Comparison of ENCODE assay signal across 11 mouse cellular contexts in genomic region chr12:76895777-76896176, GRCm38 (mm10).
A peak's percentile ranks its signal among the peaks of the same experiment; 100 is the strongest.
DNase-seq lines count a peak whose midpoint lies in the region; ATAC-seq and TF ChIP-seq lines count a peak whose summit lies in the region.
"Had no signal": no experiment of that assay in that cellular context is flagged by ENCODE, and none has a peak within 500 bp of the region (broad histone marks: within the 10 kb centered on the region; RNA-seq: fewer than 3 reads in every experiment).

No protein-coding gene starts in this region.

- whole genome bisulfite sequencing in cerebellum, adult 2 months, result 9% methylated on average over 7 of the region's 7 CpGs
- 22% methylated on average over 7 of the region's 7 CpGs for WGBS in forebrain, embryonic 16.5 days

- no peak for DNase-seq in gastrocnemius, adult 2 months
- DNase-seq in gastrocnemius, postnatal 36 days, result no peak
- DNase-seq in cerebellum, adult 2 months, result peak; percentile 77 to 90
- peak; percentile 21 for DNase-seq in mesoderm, embryonic 11.5 days (ENCODE audit: low read depth, low spot score)
- no peak for DNase-seq in kidney, postnatal 4 days
- no peak for DNase-seq in layer of hippocampus, adult 9-11 months
- no peak for DNase-seq in adrenal gland, adult 2 months
- DNase-seq: liver, embryonic 13.5 days; spleen, adult 18-20 months had no signal

- peaks cover 31% of the 10 kb centered on the region for H3K4me1 ChIP-seq in cerebellum, adult 2 months (ENCODE audit: control insufficient read depth, insufficient read depth, low read length)
- H3K4me1 ChIP-seq in forebrain, embryonic 16.5 days (replicated peaks; ENCODE audit: control insufficient read depth, insufficient read depth, low read length), result peaks cover 6% of the 10 kb centered on the region; the same call in 1 of the 2 replicates

- no peak overlapping the region for H3K9ac ChIP-seq in forebrain, embryonic 16.5 days (replicated peaks; ENCODE audit: low read depth, low read length)
- H3K9ac ChIP-seq: kidney, embryonic 15.5 days; liver, embryonic 13.5 days had no signal

- intact Hi-C loops in gastrocnemius, adult 2 months (cut with DNase I), result no loop called here
- intact Hi-C loops in gastrocnemius, postnatal 36 days (cut with DNase I), result no loop called here

- no peaks in the 10 kb centered on the region for H3K27me3 ChIP-seq in cerebellum, adult 2 months (ENCODE audit: control insufficient read depth, insufficient read depth, low read length)
- no peaks in the 10 kb centered on the region for H3K27me3 ChIP-seq in forebrain, embryonic 16.5 days (replicated peaks; ENCODE audit: control insufficient read depth, insufficient read depth, low read length)
- H3K27me3 ChIP-seq: kidney, embryonic 15.5 days; liver, embryonic 13.5 days had no signal

- peaks cover 1% of the 10 kb centered on the region; the same call in 1 of the 2 replicates for H3K36me3 ChIP-seq in forebrain, embryonic 16.5 days (ENCODE audit: control insufficient read depth, insufficient read depth)

- no peak overlapping the region for H3K4me2 ChIP-seq in forebrain, embryonic 16.5 days (ENCODE audit: low read length)
- H3K4me2 ChIP-seq: kidney, embryonic 15.5 days; liver, embryonic 13.5 days had no signal

- peak; percentile 73 for ATAC-seq in forebrain, embryonic 16.5 days

- H3K27ac ChIP-seq in gastrocnemius, adult 2 months, result peak overlapping the region; percentile 75
- H3K27ac ChIP-seq in cerebellum, adult 2 months (ENCODE audit: insufficient read depth, low read length), result peak overlapping the region; percentile 86
- no peak overlapping the region for H3K27ac ChIP-seq in forebrain, embryonic 16.5 days (ENCODE audit: low read length)
- H3K27ac ChIP-seq: kidney, embryonic 15.5 days; liver, embryonic 13.5 days had no signal

- no peaks in the 10 kb centered on the region for H3K9me3 ChIP-seq in forebrain, embryonic 16.5 days (ENCODE audit: control insufficient read depth, low read length)
- H3K9me3 ChIP-seq: kidney, embryonic 15.5 days; liver, embryonic 13.5 days had no signal

- TF ChIP-seq CTCF in gastrocnemius, adult 2 months (IDR thresholded peaks at IDR 0.05), result no peak
- TF ChIP-seq CTCF in cerebellum, adult 2 months (IDR thresholded peaks at IDR 0.05; ENCODE audit: borderline replicate concordance, insufficient read depth, low read depth, low read length), result no peak

- TF ChIP-seq POLR2A in cerebellum, adult 2 months (IDR thresholded peaks at IDR 0.05; ENCODE audit: borderline replicate concordance, insufficient read depth, low read length), result no peak

- H3K4me3 ChIP-seq in gastrocnemius, adult 2 months, result no peak overlapping the region
- no peak overlapping the region for H3K4me3 ChIP-seq in cerebellum, adult 2 months (replicated peaks; ENCODE audit: insufficient read depth, low read depth, low read length)
- no peak overlapping the region for H3K4me3 ChIP-seq in forebrain, embryonic 16.5 days (replicated peaks; ENCODE audit: low read length)
- H3K4me3 ChIP-seq: kidney, embryonic 15.5 days; liver, embryonic 13.5 days had no signal

Comparison
In these comparisons a context has a peak if more than half of its experiments do, and no peak if none do; other contexts are left out.
1. DNase-seq: peak in cerebellum, adult 2 months (2 of 2) and mesoderm, embryonic 11.5 days (single experiment); none in gastrocnemius, adult 2 months (single experiment), gastrocnemius, postnatal 36 days (0 of 2), kidney, postnatal 4 days (0 of 2), layer of hippocampus, adult 9-11 months (single experiment) and adrenal gland, adult 2 months (single experiment).